Mouse (Mus musculus) E14TG2a.4 (cell line): Measurements from ENCODE around the gene Tmem63a.

Experiments
- CTCF ChIP-seq: conservative IDR thresholded peaks from 2 replicates; pipeline ENCODE4 v1.5.1; 2014; ENCODE audit warnings: low read length
- NANOG ChIP-seq: IDR thresholded peaks from 2 replicates; pipeline ENCODE4 v1.6.1; 2014; ENCODE audit warnings: borderline replicate concordance, low read length, mixed read lengths
- POU5F1 ChIP-seq: IDR thresholded peaks from 2 replicates; pipeline ENCODE4 v1.6.1; 2014; ENCODE audit warnings: low read length, borderline replicate concordance

DNA sequence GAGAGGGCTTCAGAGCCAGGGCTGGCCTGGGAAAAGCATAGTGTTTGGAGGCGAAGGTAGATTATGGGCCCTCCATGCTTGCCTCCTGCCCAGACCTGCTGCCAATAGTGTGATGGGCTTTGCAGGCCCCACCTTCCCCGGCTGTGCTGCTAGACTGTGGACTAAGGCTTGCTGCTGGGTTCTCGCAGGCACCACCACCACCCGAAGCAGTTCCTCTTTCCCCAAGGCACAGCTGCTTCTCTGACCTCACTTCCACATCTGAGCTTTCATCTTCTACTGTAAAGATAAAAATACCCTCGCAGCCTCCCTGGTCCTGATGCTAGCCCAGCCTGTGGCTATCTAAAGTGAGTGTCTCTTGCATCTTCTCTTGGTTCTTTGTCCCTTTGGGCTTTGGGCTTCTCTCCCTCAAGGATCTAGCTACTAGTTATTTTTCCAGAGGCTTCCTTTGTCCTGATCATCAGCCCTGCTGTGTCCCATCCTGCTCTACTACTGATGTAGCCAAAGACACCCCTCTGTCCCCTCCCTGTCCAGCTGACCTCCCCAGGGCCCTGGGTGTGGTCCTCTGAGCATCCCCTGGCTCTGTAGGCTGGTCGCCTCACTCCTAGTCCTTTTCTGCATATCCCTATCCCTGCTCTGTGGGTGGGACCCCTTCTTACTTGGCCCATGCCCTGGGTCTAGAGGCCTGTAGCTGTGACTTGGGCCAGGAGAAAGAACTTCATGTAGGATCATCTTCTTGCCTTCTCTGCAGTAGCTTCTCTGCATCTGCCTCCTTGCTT, 19.7 kb upstream of the Tmem63a start:
- TF ChIP-seq CTCF (no peak), NANOG (no peak), POU5F1 (no peak)
